Mouse (Mus musculus) bone marrow macrophage, adult 2 months (primary cell): ENCODE measurements around the gene Map10.

Source experiments
- CTCF ChIP-seq: IDR thresholded peaks from 2 replicates; pipeline ENCODE4 v1.5.1; 2012; ENCODE audit warnings: low read depth, mild to moderate bottlenecking, low read length, moderate library complexity
- POLR2A ChIP-seq: IDR thresholded peaks from 2 replicates; pipeline ENCODE4 v1.6.1; 2012; ENCODE audit warnings: mild to moderate bottlenecking, low read depth, low read length, borderline replicate concordance

- TF ChIP-seq POLR2A: no peak
- no peak for TF ChIP-seq CTCF
These were observed 53.1 kb downstream of the Map10 start for GRCm38 (mm10) chr8:125722675-125723074.
